Mouse (Mus musculus): ENCODE results near the gene B4galnt1. TPM values are rescaled to one million over a fixed set of nuclear protein-coding genes. Genes with fewer than 3 reads are reported as not detected.
A peak's percentile ranks its signal among the peaks of the same experiment; 100 is the strongest.
"Not testable (repeated sequence)": the region's sequence is repeated elsewhere in the genome, so short reads cannot be mapped to it uniquely, and the experiment has no call there.

Gene B4galnt1
- polyA plus RNA-seq, 1 experiment: 83.6 TPM

- peak; percentile 82 to 85 for DNase-seq
- peak overlapping the region; percentile 83 for H3K27ac ChIP-seq (ENCODE audit: insufficient read depth, low read length)
- H3K4me1 ChIP-seq (ENCODE audit: control insufficient read depth, insufficient read depth, low read length): peaks cover 3% of the 10 kb centered on the region; the same call in 1 of the 2 replicates
- TF ChIP-seq POLR2A (IDR thresholded peaks at IDR 0.05; ENCODE audit: borderline replicate concordance, insufficient read depth, low read length) (peak; percentile 25; the same call in 1 of the 2 replicates), CTCF (IDR thresholded peaks at IDR 0.05; ENCODE audit: borderline replicate concordance, insufficient read depth, low read depth, low read length) (peak; percentile 60)
- 3% methylated on average over 4 of the region's 4 CpGs for WGBS
- no peaks in the 10 kb centered on the region for H3K27me3 ChIP-seq (ENCODE audit: control insufficient read depth, insufficient read depth, low read length)
- peak overlapping the region; percentile 55 for H3K4me3 ChIP-seq (replicated peaks; ENCODE audit: insufficient read depth, low read depth, low read length)
These were observed 41.6 kb upstream of the B4galnt1 start for GRCm38 (mm10) chr10:127123436-127123805.

GRCm38 (mm10) chr10:127125210-127126001, 39.6 kb upstream of the B4galnt1 start:
- 71% methylated on average over 9 of the region's 9 CpGs for WGBS
- TF ChIP-seq CTCF (IDR thresholded peaks at IDR 0.05; ENCODE audit: borderline replicate concordance, insufficient read depth, low read depth, low read length) (peak; percentile 49; the same call in 1 of the 2 replicates), POLR2A (IDR thresholded peaks at IDR 0.05; ENCODE audit: borderline replicate concordance, insufficient read depth, low read length) (no peak)
- Histone ChIP-seq H3K4me1 (ENCODE audit: control insufficient read depth, insufficient read depth, low read length) (peaks cover 3% of the 10 kb centered on the region; the same call in 1 of the 2 replicates), H3K27ac (ENCODE audit: insufficient read depth, low read length) (no peak overlapping the region), H3K4me3 (replicated peaks; ENCODE audit: insufficient read depth, low read depth, low read length) (no peak overlapping the region), H3K27me3 (ENCODE audit: control insufficient read depth, insufficient read depth, low read length) (no peaks in the 10 kb centered on the region)
- peak; percentile 32 to 38 for DNase-seq

- 89% methylated on average over 5 of the region's 5 CpGs for WGBS
- Histone ChIP-seq H3K4me3 (replicated peaks; ENCODE audit: insufficient read depth, low read depth, low read length) (no peak overlapping the region), H3K27ac (ENCODE audit: insufficient read depth, low read length) (no peak overlapping the region), H3K27me3 (ENCODE audit: control insufficient read depth, insufficient read depth, low read length) (no peaks in the 10 kb centered on the region), H3K4me1 (ENCODE audit: control insufficient read depth, insufficient read depth, low read length) (peaks cover 3% of the 10 kb centered on the region; the same call in 1 of the 2 replicates)
- DNase-seq: no peak
- TF ChIP-seq POLR2A (IDR thresholded peaks at IDR 0.05; ENCODE audit: borderline replicate concordance, insufficient read depth, low read length) (no peak), CTCF (IDR thresholded peaks at IDR 0.05; ENCODE audit: borderline replicate concordance, insufficient read depth, low read depth, low read length) (no peak)
These were observed 38.4 kb upstream of the B4galnt1 start for GRCm38 (mm10) chr10:127126579-127126978.

- TF ChIP-seq POLR2A (IDR thresholded peaks at IDR 0.05; ENCODE audit: borderline replicate concordance, insufficient read depth, low read length): no peak
- no peak for TF ChIP-seq CTCF (IDR thresholded peaks at IDR 0.05; ENCODE audit: borderline replicate concordance, insufficient read depth, low read depth, low read length)
- Histone ChIP-seq H3K27ac (ENCODE audit: insufficient read depth, low read length) (no peak overlapping the region), H3K4me1 (ENCODE audit: control insufficient read depth, insufficient read depth, low read length) (0 out of 2 replicates have a peak, but pooled peaks cover 2% of the 10 kb centered on the region), H3K27me3 (ENCODE audit: control insufficient read depth, insufficient read depth, low read length) (no peaks in the 10 kb centered on the region), H3K4me3 (replicated peaks; ENCODE audit: insufficient read depth, low read depth, low read length) (no peak overlapping the region)
- 88% methylated on average over 7 of the region's 7 CpGs for WGBS
- DNase-seq: no peak
These were observed 37.2 kb upstream of the B4galnt1 start for GRCm38 (mm10) chr10:127127711-127128279.

DNA sequence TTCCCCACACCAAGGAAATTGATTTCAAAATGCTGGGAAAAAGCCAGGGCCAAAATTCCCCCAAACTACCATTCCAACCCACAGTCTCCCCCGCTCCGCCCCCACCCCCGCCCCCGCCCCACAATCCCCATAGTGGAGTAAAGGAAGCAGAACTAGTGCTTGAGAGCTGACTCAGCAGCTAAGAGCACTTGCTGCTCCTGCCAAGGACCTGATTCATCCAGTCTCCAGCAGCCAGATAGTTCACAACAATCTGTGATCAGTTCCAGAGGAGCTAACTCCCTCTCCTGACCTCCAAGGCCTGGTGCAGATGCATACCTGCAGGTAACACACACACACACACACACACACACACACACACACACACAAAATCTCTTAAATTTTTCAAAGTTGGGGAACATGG, 35.6 kb upstream of the B4galnt1 start:
- DNase-seq: no peak

GRCm38 (mm10) chr10:127132469-127132868, 32.6 kb upstream of the B4galnt1 start:
- Histone ChIP-seq H3K27ac (ENCODE audit: insufficient read depth, low read length) (no peak overlapping the region), H3K4me3 (replicated peaks; ENCODE audit: insufficient read depth, low read depth, low read length) (no peak overlapping the region), H3K27me3 (ENCODE audit: control insufficient read depth, insufficient read depth, low read length) (no peaks in the 10 kb centered on the region), H3K4me1 (ENCODE audit: control insufficient read depth, insufficient read depth, low read length) (no peaks in the 10 kb centered on the region)
- TF ChIP-seq CTCF (IDR thresholded peaks at IDR 0.05; ENCODE audit: borderline replicate concordance, insufficient read depth, low read depth, low read length) (no peak), POLR2A (IDR thresholded peaks at IDR 0.05; ENCODE audit: borderline replicate concordance, insufficient read depth, low read length) (no peak)
- no peak for DNase-seq
- 76% methylated on average over 5 of the region's 5 CpGs for WGBS

More for the DNA sequence above, 35.6 kb upstream of the B4galnt1 start:
- Histone ChIP-seq H3K27ac (ENCODE audit: insufficient read depth, low read length) (no peak overlapping the region), H3K4me1 (ENCODE audit: control insufficient read depth, insufficient read depth, low read length) (no peaks in the 10 kb centered on the region), H3K27me3 (ENCODE audit: control insufficient read depth, insufficient read depth, low read length) (no peaks in the 10 kb centered on the region), H3K4me3 (replicated peaks; ENCODE audit: insufficient read depth, low read depth, low read length) (no peak overlapping the region)
- WGBS: 79% methylated on average over 4 of the region's 4 CpGs
- no peak for TF ChIP-seq CTCF (IDR thresholded peaks at IDR 0.05; ENCODE audit: borderline replicate concordance, insufficient read depth, low read depth, low read length)
- no peak for TF ChIP-seq POLR2A (IDR thresholded peaks at IDR 0.05; ENCODE audit: borderline replicate concordance, insufficient read depth, low read length)

DNA sequence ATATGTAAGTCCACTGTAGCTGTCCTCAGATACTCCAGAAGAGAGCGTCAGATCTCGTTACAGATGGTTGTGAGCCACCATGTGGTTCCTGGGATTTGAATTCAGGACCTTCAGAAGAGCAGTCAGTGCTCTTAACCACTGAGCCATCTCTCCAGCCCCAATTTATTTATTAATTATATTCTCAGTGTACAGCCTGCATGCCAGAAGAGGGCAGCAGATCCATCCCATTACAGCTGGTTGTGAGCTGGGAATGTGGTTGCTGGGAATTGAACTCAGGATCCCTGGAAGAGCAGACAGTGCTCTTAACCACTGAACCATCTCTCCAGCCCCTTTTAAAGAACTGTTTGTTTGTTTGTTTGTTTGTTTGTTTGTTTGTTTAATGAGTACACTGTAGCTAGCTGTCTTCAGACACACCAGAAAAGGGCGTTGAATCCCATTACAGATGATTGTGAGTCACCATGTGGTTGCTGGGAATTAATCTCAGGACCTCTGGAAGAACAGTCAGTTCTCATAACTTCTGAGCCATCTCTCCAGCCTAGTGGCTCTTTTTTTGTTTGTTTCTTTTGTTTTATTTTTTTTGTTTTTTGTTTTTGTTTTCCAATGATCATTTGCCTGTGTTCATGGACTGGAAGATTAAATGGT, 30.5 kb upstream of the B4galnt1 start:
- WGBS: 89% methylated on average over 3 of the region's 3 CpGs
- TF ChIP-seq CTCF (IDR thresholded peaks at IDR 0.05; ENCODE audit: borderline replicate concordance, insufficient read depth, low read depth, low read length): peak; percentile 40; the same call in 1 of the 2 replicates
- not testable (repeated sequence) for H3K4me3 ChIP-seq (replicated peaks; ENCODE audit: insufficient read depth, low read depth, low read length); DNase-seq; H3K4me1 ChIP-seq (ENCODE audit: control insufficient read depth, insufficient read depth, low read length); H3K27ac ChIP-seq (ENCODE audit: insufficient read depth, low read length); H3K27me3 ChIP-seq (ENCODE audit: control insufficient read depth, insufficient read depth, low read length)
